Mouse (Mus musculus): ENCODE data around the gene Ccna1.

Ccna1 gene

DNA sequence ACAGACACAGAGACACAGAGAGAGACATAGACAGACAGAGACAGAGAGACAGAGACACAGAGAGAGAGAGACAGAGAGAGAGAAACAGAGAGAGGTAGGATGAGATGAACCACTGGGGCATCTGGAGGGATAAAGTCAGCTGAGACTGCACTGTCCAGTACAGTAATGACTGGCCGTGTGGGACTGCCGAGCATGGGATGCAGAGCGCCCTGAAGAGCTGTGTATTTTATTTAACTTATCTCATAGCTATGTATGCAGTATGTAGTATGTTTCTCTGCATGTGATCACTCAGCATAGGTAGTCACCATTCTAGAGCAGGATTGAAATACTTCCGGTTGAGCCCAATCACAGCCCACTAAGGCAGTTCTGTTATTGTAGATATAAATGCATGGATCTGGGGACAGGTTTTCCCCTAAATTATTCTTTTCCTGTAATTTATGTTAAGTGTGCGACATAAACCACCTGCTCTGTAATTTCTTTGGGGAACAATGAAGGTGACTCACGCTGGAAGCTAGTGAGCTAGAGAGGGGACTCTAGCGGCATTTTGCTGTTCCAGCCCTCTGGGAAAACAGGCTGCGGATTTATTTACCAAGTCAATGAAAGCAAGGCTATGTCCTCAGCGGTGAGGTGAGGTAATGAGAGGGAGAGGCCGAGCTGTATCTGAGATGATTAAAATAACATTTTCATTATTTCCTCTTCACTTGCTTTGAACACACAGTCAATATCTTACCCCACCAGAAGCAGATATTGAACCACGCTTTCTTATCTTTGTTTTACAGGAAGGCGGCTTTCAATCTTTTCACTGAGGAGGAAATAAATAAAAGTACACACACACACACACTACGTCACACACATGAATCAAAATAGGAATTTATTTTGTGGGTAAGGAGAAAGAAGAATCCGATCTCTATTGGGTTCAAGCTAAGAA lies 10.7 kb upstream of the Ccna1 start:
- in situ Hi-C loops (cut with MboI, MseI), result loop anchor here (5.0 kb wide), 1 partner anchor 254 kb away; no protein-coding TSS in a partner anchor

DNA sequence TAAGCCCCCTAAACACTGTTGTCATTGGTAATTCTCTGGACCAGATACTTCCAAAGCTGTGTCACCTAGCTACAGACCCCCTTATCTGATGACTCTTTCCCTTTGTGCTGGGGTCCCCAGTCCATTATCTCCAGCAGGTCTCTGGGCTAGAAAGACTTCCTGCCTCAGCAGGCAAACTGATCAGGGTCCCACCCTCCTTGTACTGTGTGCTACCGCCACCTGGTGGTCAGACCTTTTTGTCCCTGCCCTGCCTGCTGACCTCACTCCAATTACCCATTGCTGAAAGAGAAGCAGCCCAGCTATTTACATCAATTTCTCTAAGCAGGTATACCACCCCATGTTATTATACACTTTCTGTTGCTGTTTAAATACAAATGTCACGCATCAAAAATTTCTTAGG lies 9.1 kb upstream of the Ccna1 start:
- in situ Hi-C loops (cut with MboI, MseI), result no loop called here

DNA sequence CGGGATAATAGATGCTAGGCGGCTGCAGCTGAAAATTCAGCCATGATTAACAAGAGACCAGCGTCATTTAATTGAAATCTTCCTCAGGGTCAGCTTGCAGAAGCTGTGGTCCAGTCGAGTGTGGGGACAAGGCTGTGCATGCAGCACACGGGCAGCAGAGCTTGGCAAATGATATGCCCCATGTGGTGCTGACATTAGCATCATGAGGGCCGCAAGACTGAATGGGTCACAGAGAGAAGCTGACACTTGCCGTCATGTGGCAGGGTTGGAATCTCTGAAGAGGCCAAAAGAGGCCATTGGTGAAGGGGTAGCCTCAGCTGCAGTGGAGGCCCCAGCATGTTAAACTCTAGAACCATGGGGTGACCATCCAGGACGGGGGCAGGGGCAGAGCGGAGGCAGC lies 7.4 kb upstream of the Ccna1 start:
- in situ Hi-C loops (cut with MboI, MseI), result no loop called here

DNA sequence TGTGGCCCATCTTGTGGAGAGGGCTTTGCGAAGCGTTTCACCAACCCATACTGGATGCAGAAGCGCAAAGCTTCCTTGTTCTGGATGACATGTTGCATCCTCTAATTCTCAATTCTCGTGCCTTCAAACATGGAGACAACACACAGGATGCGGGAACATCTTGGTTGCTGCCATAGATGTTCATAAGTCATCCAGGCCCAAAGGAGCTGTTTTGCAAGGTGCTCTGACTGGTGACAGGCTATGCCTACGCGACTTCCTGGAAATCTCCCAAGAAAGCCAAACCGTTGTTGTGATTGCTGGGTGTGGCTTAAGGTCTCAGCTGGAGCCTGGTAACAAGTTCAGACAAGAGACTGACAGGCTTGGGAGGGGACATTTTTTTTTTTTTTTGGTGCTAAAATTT lies 1.1 kb upstream of the Ccna1 start:
- in situ Hi-C loops (cut with MboI, MseI), result no loop called here

DNA sequence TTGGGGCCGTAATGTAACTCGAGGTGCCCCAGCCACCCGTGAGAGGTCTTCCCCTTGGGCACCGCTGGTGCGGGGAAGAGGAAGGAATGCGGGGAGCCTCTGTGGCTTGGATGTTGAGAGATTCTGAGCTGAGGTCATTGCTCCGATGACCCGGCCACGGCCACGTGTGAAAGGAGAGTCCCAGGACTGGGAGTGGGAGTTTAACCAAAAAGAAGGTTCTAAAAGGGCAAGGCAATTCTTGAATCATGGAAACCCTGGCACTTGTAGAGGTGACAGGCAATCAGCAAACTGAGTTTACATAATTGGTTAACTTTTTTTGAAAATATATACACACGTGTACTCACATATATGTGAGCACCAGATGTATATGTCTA lies 433 bp upstream of the Ccna1 start:
- in situ Hi-C loops (cut with MboI, MseI), result no loop called here

GRCm38 (mm10) chr3:55054231-55054630 lies 1.1 kb downstream of the Ccna1 start:
- in situ Hi-C loops (cut with MboI, MseI), result no loop called here

GRCm38 (mm10) chr3:55044601-55045370 lies 10.5 kb downstream of the Ccna1 start:
- in situ Hi-C loops (cut with MboI, MseI), result no loop called here

GRCm38 (mm10) chr3:55037608-55038007 lies 17.7 kb downstream of the Ccna1 start:
- in situ Hi-C loops (cut with MboI, MseI), result no loop called here

- in situ Hi-C loops (cut with MboI, MseI), result no loop called here
Observed at GRCm38 (mm10) chr3:55027271-55027840, 27.9 kb downstream of the Ccna1 start.

DNA sequence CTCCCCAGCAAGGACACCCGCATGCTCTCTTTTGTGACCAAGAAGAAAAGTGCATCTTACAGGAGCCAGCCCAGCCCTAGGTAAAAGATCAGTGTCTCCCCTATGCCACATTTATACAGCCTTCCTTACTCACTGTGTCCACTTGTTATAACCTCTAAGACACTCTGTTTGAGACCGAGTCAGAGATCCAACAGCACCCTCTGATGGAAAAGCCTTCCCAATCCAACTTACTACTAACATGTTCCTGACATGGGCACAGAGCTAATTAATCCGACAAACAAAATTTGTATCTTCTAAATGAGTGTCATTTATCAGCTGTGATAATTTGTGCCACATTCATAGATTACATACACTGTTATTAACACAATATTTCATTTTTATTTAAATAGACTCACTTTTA lies 29.8 kb downstream of the Ccna1 start:
- in situ Hi-C loops (cut with MboI, MseI), result no loop called here

GRCm38 (mm10) chr3:55023347-55023746 lies 32.0 kb downstream of the Ccna1 start:
- in situ Hi-C loops (cut with MboI, MseI), result no loop called here

DNA sequence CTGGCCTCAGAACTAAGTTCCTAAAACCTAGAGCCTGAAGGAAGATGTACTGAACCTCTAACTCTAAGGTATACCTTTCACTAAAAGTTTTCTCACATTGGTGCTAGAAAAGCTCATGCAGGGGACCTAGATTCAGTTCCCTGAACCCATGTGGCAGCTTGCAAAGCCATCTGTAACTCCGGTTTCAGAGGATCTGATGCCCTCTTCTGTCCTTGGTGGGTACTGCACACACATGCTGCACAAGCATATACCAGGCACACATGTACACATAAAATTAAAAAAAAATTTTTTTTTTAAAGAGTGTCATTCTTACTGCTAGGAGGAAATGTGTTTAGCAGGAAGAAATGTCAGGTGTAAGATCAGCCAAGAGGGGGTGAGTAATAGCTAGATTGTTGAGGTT lies 33.1 kb downstream of the Ccna1 start:
- in situ Hi-C loops (cut with MboI, MseI), result no loop called here

DNA sequence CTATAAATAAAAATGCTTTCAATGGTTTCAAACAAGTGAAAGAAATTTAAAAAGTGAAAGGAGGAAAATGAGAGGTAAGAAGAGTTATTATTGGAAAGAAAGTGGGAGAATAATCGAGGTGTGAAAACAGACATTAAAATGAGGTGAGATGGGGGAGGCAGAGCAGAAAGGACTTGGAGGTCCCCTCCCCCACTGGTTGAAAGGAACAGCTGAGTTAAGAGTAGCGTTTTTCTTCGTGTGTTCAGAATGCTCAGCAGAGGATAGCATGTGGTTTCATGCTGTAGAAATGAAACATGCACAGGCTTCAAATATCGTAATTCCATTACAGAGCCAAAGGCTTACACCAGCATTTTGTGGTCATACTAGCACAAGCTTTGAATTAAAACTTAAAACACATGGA lies 42.8 kb downstream of the Ccna1 start:
- in situ Hi-C loops (cut with MboI, MseI), result no loop called here

DNA sequence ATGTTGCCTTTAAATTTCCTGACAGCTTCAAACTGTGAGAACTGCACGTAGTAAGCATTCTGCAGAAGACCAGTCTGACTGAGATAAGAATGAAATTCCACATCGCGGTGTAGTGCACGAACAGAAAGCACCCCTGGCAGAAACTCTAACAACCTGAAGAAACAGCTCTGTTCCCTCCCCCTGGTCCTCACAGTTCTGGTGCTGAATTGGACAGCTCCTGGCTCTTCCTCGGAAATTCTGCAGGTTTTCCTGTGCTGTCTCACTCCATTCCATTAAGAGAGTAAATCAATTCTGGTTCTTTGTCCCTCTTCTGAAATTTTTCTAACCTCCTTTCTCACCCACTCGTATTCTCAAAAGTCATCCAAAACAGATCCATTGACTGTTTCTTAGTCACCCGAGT lies 43.6 kb downstream of the Ccna1 start:
- in situ Hi-C loops (cut with MboI, MseI), result no loop called here

DNA sequence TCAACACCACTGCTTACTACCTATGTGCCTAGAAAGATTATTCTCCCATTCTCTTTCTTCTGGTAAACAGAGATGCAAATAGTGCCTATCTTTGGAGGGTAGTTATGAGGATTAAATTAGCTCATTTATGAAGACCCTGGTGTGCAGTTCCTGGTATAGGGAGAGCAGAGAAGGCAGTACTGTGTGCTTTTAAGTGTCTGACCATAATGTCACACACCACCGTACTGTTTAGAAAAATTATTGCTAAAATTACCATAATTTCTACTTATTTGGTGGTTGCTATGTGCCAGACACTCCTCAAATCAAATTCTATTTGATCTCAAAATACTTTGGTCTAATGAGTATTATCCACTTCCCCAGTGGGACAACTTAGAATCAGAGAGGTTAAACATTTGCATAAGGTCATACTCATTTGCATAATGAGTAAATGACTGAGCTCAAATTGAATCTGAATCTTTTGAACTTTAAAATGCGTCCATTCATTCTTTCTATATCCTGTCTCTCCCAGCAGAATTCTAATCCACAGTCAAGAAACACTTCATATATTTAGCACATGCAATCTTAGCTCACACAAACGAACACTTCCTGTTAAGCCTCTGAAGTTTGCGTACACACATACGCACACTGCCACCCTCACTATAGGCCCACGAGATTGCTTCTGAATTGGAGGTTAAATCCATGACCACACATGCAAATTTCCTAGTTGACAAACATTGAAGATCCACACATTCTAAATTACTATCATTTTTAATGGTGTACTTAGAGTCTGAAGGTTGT lies 46.1 kb downstream of the Ccna1 start:
- in situ Hi-C loops (cut with MboI, MseI), result no loop called here

GRCm38 (mm10) chr3:55004036-55004435 lies 51.3 kb downstream of the Ccna1 start:
- in situ Hi-C loops (cut with MboI, MseI), result no loop called here

- in situ Hi-C loops (cut with MboI, MseI), result no loop called here
Observed at GRCm38 (mm10) chr3:55001677-55002076, 53.6 kb downstream of the Ccna1 start.

Measured in regulatory T cell (primary cell).